Mouse (Mus musculus) frontal cortex, postnatal 25 days (tissue): ENCODE data around the gene Ttyh2.

Experiments used
- DNase-seq, 2 experiments: peaks; one replicate each; pipeline ENCODE4 v3.0.0; 2022; ENCODE audit warnings: low spot score in 2 of 2

Gene Ttyh2

DNA sequence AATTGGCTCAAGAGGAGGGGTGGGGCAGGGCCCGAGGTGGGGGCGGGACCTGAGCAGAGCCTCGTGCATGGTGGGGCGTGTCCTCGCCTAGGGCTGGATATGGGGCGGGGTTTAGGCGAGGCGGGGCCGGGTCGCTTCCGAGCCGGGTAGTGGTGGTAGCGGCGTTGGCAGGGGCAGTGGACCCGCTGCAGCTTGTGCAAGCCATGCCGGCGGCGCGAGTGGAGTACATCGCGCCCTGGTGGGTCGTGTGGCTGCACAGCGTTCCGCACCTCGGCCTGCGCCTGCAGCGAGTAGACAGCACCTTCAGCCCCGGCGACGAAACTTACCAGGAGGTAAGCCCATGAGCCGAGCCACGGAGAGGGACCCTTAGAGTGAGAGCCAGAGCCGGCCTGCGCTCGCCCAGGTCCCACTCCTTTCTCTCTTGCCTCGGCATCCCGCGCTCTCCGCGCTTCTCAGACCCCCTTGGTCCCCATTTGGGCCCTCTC, at the start of gene Ttyh2:
TSS of gene Ttyh2 (plus strand) at position 91 of the 485 bp plus-strand sequence.
- peak in 1 of 2 experiments; percentile 40 for DNase-seq

DNA sequence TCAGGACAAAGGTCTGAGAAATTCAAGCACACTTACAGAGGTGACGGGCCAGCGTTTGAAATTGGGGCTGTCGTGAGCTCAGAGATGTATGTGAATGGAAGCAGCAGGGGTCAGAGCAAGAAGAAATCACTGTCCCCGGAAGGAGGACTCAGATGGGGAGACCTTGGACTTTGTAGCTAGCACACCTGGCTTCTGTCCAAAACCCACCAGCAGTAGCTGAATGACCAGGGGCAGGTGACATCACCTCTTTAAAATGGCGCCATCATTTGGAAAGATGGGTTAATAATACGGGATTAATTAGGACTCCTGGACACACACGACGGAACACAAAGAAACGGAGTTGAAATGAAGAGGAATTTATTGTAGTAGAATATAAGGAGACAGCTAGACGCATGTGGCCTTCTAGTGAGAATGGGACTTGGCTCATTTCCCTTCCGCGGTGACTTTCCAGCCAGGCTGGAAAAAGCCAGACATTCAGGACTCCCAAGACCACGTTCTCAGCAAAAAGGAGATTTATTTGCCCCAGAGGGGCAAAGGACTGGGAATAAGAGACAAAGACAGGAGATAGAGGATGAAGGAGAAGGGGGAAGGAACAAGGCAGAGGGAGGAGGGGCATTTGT, 49.0 kb upstream of the Ttyh2 start:
- no peak for DNase-seq

- DNase-seq = no peak
Measured at GRCm38 (mm10) chr11:114627036-114627435, 48.2 kb upstream of the Ttyh2 start.

GRCm38 (mm10) chr11:114628032-114628431, 47.2 kb upstream of the Ttyh2 start:
- DNase-seq = no peak

GRCm38 (mm10) chr11:114630044-114630443, 45.2 kb upstream of the Ttyh2 start:
- no peak for DNase-seq

GRCm38 (mm10) chr11:114632266-114632665, 43.0 kb upstream of the Ttyh2 start:
- DNase-seq = no peak

- peak; percentile 82 to 90 for DNase-seq
Measured at GRCm38 (mm10) chr11:114636292-114636691, 38.9 kb upstream of the Ttyh2 start.

GRCm38 (mm10) chr11:114636727-114637505, 38.3 kb upstream of the Ttyh2 start:
- DNase-seq = peak in 1 of 2 experiments; percentile 19

DNA sequence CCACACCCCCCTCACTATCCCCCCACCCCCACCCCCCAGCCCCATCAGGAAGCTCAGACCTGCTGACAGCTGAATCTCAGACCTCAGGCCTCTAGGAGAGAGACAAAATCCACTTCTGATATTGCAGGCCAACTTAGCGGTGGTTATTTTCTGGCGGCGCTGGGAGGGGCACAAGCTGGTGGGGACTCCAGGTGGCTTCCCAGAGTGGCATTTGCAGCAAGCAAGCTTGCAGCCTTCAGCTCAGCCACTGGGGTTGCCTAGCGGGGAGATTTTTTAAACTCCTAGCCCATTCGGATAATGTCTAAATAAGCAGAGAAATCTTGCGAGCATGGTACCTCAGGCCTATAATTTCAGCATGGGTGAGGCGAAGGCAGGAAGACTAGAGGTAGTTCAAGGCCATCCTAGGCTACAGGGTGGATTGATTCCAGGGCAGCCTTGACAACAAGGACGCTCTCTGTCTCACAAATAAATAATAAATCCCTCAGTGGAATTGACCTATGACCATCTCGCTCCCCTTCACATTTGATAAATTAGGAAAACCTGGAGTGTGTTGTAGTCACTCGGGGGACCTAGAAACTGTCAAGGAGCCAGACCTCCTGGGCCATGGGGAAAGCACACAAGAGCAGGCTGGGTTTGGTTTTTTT, 36.5 kb upstream of the Ttyh2 start:
- no peak for DNase-seq

GRCm38 (mm10) chr11:114639681-114640103, 35.5 kb upstream of the Ttyh2 start:
- DNase-seq = no peak

- DNase-seq = no peak
Measured at GRCm38 (mm10) chr11:114640658-114641057, 34.6 kb upstream of the Ttyh2 start.

- DNase-seq = no peak
Measured at GRCm38 (mm10) chr11:114641136-114641535, 34.1 kb upstream of the Ttyh2 start.

- no peak for DNase-seq
Measured at GRCm38 (mm10) chr11:114642184-114642583, 33.0 kb upstream of the Ttyh2 start.

- DNase-seq = no peak
Measured at GRCm38 (mm10) chr11:114642926-114643325, 32.3 kb upstream of the Ttyh2 start.

GRCm38 (mm10) chr11:114644122-114644521, 31.1 kb upstream of the Ttyh2 start:
- no peak for DNase-seq

DNA sequence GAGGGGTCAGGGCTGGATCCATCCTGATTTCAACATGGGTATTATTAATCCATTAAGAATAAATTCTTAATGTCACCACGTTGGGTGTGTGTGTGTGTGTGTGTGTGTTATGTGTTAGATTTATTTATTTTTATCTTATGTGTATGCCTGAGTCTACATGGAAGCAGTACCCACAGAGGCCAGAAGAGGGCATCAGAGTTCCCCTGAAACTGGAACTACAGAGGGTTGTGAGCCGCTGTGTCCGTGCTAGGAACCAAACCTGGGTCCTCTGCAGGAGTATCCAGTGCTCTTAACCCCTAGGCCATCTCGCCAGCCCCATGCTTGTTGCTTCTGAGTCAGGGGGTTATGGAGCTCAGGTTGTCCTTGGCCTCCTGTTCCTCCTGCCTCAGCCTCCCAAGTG, 25.7 kb upstream of the Ttyh2 start:
- no peak for DNase-seq

- no peak for DNase-seq
Measured at GRCm38 (mm10) chr11:114652531-114652930, 22.7 kb upstream of the Ttyh2 start.

GRCm38 (mm10) chr11:114653664-114654063, 21.6 kb upstream of the Ttyh2 start:
- DNase-seq = no peak

- DNase-seq = no peak
Measured at GRCm38 (mm10) chr11:114654552-114654951, 20.7 kb upstream of the Ttyh2 start.

DNA sequence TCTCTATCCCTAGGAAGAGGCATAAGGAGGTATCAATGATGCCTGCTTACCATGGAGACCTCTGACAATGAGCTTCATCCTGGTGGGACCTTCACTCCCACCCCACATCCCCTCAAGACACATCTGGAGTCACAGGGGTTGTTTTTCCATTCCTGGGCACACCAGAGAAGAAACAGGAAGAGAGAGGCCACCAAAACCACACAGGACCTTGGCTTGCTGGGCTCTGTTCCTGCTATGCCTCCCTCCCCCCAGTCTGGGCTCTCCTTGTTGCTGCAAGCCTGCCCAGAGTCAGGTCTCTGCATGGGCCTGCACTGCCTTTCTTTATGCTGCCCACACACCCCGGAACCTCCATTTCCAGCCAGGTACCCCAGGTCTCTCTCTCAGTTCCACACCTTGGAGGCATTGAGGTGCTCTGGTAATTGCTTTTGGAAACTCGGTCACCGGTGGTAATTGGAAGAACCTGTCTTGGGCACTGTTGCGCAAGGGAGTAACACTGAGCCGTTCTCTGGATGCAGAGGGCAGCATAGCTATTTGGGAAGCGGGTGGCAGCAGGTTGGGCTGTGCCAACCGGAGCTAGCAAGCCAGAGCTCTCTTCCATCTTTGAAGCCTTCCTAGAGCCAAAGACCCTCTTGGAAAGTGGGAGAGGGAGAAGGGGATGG, 19.8 kb upstream of the Ttyh2 start:
- no peak for DNase-seq

DNA sequence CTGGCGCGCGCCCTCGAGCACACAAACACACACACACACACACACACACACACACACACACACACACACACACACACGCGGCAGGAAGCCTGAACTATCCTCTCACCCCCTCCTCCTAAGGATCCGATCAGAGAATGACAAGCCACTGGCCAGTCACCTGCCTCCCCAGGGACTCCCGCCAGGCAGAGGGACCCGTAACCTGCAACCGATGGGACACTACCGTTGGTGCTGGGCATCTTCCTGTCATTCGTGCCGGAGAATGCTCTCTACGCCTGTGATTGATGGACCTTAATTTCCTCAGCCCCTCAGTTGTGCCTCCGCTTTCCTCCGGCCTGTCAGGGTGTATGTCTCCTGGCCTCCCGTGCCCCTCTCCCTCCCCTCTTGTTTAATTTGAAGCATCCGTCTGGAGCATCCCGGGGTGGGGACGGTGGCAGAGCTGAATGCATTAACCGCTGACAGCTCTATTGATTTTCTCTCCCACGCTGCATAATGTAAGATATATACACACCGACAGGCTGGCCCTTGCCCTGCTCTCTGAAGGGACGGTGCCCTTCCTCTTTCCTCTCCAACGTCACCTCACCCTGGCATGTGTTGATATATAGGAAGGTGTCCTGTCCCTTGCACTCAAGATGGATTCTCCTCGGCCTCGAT, 18.1 kb upstream of the Ttyh2 start:
- no peak for DNase-seq

DNA sequence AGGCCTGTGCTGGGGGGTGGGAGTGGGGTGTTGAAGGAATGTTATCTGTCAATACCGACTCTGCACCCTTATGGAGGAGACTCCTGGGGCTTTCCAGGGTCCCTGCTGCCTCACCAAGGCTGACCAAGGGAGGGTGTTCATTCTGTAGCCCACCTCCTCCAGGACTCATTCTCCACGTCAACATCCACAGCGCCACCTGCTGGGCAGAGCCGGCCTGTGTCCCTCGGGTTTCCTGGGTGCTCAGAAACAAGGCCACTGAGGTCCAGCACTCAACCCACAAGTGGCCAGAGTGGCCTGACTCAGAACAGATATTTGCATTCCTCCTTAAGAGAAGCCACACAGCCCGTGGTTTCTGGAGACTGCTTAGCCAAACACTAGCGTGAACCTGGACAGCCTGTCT, 17.5 kb upstream of the Ttyh2 start:
- DNase-seq = peak; percentile 62 to 65
